Mouse (Mus musculus) ES-E14 (cell line): ENCODE measurements at regions not wholly inside any gene's neighbourhood (a gene's known extent, or its start where the extent isn't known, plus 50 kb on each side); places are given as distances from the start of the nearest gene placed in this dataset.

ENCODE experiments used
- CHD2 ChIP-seq: IDR thresholded peaks from 2 replicates; pipeline ENCODE4 v1.6.1; 2014; ENCODE audit warnings: mild to moderate bottlenecking, low read depth, low read length, inconsistent platforms
- ZC3H11A ChIP-seq: IDR thresholded peaks from 2 replicates; pipeline ENCODE4 v1.6.1; 2012; ENCODE audit warnings: low read depth, mild to moderate bottlenecking, inconsistent platforms, low read length, borderline replicate concordance

DNA sequence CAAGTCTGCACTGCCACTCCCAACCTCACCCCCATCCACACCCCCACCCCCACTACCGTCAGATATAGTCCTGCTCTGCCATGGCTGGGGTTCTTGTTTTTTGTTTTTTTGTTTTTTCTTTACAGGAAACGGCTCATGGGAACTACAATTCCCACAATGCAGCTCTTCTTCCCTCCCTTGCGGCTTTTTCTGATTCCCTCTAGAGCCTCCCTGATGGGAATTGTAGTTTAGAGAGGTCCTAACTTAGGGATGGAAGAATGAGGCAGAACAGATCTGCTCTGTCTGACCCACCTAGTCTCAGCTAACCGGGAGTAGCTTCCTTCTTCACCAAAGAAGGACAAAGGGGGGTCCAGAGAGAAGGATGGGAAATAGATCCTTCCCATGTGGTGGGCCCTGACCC lies 98.7 kb upstream of the Mvb12b start:
- TF ChIP-seq ZC3H11A (no peak), CHD2 (no peak)
